Mouse (Mus musculus): ENCODE data around the gene Lasp1.
A peak's percentile ranks its signal among the peaks of the same experiment; 100 is the strongest.

- TF ChIP-seq POLR2A (IDR thresholded peaks at IDR 0.05; ENCODE audit: low read depth, low read length) (peak; percentile 50), CTCF (IDR thresholded peaks at IDR 0.05; ENCODE audit: extremely low read depth, insufficient read depth, insufficient read length, insufficient replicate concordance) (no peak)
Observed at GRCm38 (mm10) chr11:97766154-97766881, 32.5 kb upstream of the Lasp1 start, which contains the start of gene Cwc25.

Measured in spleen, adult 2 months (tissue).